Mouse (Mus musculus) CD4-positive naive resting alpha-beta T cell, adult 76 days (primary cell): ENCODE measurements around the gene Rab4a. TPM values are rescaled to one million over a fixed set of nuclear protein-coding genes. Genes with fewer than 3 reads are reported as not detected.

Source experiments
- total RNA-seq: library from RNA; stranded (reverse); gene quantifications from one replicate; pipeline ENCODE4 v1.2.4, GENCODE M21; 2023

Rab4a gene
- 6.5 TPM for total RNA-seq

DNA sequence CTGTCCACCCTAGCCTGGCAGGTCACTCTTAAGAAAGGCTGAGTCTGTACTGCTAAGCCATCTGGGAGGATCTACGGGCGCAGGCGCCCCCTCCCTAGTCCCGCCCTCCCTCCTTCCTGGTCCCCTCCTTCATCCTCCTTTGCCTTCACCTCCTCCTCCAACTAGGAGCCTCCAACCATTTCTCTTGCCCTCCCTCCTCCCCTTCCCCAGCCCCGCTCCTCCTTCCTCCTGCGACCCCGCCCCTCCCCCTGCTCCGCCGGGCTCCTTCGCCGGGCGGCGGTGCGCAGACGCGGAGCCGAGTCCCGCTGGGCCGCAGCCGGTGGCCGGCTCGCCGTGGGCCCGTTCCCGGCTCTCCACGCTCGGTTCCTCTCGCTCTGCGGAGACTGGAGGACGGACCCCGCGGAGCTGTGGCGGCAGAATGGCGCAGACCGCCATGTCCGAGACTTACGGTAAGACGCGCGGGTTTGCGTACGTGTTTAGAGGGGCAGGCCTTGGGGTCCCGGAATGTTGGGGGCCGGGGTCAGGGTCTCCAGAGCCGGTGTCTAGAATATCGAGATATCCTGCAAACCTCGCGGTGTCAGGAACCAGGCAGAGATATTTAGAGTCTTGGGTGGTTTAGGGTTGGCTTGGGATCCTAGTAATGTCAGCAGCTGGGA, at the start of gene Rab4a:
Gene Rab4a, plus strand, starts transcription at position 268 of the 656 bp plus-strand sequence.

DNA sequence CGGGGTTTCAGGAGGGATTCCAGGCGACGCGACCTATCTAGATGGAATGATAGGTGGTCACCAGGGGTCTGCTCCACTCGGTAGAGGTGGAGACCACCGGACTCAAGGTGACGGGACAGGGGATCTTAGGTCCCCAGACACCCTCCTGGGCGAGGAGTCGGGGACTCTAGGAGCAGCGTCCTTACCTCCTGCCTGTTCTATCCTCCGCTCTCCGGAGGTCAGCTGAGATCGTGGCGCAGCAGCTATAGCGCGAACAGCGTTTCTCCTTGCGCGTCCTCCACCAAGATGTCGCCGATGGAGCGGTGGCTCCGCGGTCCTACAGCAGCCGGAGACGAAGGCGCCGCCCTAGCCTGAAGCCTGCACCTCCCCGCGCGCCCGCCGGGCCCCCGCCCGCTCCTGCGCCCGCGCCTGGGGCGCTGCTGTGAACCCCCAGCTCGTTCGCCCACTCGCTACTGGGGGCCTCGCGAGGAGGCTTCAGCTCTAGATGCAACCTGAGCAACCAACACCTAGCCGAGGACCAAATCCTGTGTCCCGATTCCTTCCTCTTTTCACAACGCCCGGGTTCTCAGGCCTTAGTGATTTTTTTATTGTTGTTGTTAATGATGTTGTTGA, 54.0 kb downstream of the Rab4a start, which contains the start of gene Ccsap:
Gene Ccsap, minus strand, starts transcription at position 562 of the 612 bp plus-strand sequence.

Other genes starting within 250 kb of the Rab4a start
- not detected for gene Rhou, start 152.1 kb upstream of the Rab4a start, total RNA-seq
- gene Ccsap, start 54.2 kb downstream of the Rab4a start, total RNA-seq: 24.1 TPM
- gene Acta1, start 88.8 kb downstream of the Rab4a start, total RNA-seq: not detected
- gene Nup133, start 143.3 kb downstream of the Rab4a start, total RNA-seq: 23.3 TPM
- 3.1 TPM for gene Abcb10, start 177.1 kb downstream of the Rab4a start, total RNA-seq
- gene Taf5l, start 215.4 kb downstream of the Rab4a start, total RNA-seq: 70.7 TPM
- gene Urb2, start 215.5 kb downstream of the Rab4a start, total RNA-seq: 19.1 TPM